Mouse (Mus musculus) thymus, postnatal 4 days (tissue): Measurements from ENCODE around the gene Mad1l1.

Experiments
- DNase-seq: peaks from one replicate; pipeline ENCODE4 v3.0.0; 2021

Mad1l1 gene

GRCm38 (mm10) chr5:140174066-140174465 is 147.3 kb downstream of the Mad1l1 start:
- no peak for DNase-seq

- no peak for DNase-seq
Measured at GRCm38 (mm10) chr5:140173181-140173580, 148.2 kb downstream of the Mad1l1 start.

- no peak for DNase-seq
Measured at GRCm38 (mm10) chr5:140171710-140172109, 149.6 kb downstream of the Mad1l1 start.

- DNase-seq = no peak
Measured at GRCm38 (mm10) chr5:140167531-140167930, 153.8 kb downstream of the Mad1l1 start.

GRCm38 (mm10) chr5:140167080-140167479 is 154.3 kb downstream of the Mad1l1 start:
- DNase-seq = no peak

GRCm38 (mm10) chr5:140163947-140164346 is 157.4 kb downstream of the Mad1l1 start:
- DNase-seq = no peak

- DNase-seq = no peak
Measured at GRCm38 (mm10) chr5:140162071-140162845, 159.1 kb downstream of the Mad1l1 start.

- DNase-seq = no peak
Measured at GRCm38 (mm10) chr5:140159007-140159406, 162.3 kb downstream of the Mad1l1 start.

GRCm38 (mm10) chr5:140157886-140158627 is 163.3 kb downstream of the Mad1l1 start:
- no peak for DNase-seq

GRCm38 (mm10) chr5:140154166-140154565 is 167.2 kb downstream of the Mad1l1 start:
- DNase-seq = no peak

- no peak for DNase-seq
Measured at GRCm38 (mm10) chr5:140151871-140152270, 169.5 kb downstream of the Mad1l1 start.

GRCm38 (mm10) chr5:140151180-140151579 is 170.2 kb downstream of the Mad1l1 start:
- DNase-seq = no peak

- no peak for DNase-seq
Measured at GRCm38 (mm10) chr5:140150694-140151093, 170.7 kb downstream of the Mad1l1 start.

GRCm38 (mm10) chr5:140150136-140150535 is 171.2 kb downstream of the Mad1l1 start:
- DNase-seq = no peak

- DNase-seq = peak; percentile 24
Measured at GRCm38 (mm10) chr5:140149298-140149697, 172.1 kb downstream of the Mad1l1 start.

- DNase-seq = peak; percentile 48
Measured at GRCm38 (mm10) chr5:140143541-140143940, 177.8 kb downstream of the Mad1l1 start.

GRCm38 (mm10) chr5:140141336-140141735 is 180.0 kb downstream of the Mad1l1 start:
- no peak for DNase-seq

GRCm38 (mm10) chr5:140140214-140140613 is 181.1 kb downstream of the Mad1l1 start:
- peak; percentile 84 for DNase-seq

- no peak for DNase-seq
Measured at GRCm38 (mm10) chr5:140135734-140136625, 185.4 kb downstream of the Mad1l1 start.

- DNase-seq = no peak
Measured at GRCm38 (mm10) chr5:140134021-140134420, 187.3 kb downstream of the Mad1l1 start.

- DNase-seq = no peak
Measured at GRCm38 (mm10) chr5:140128414-140128981, 192.9 kb downstream of the Mad1l1 start.

GRCm38 (mm10) chr5:140127981-140128380 is 193.4 kb downstream of the Mad1l1 start:
- DNase-seq = no peak

GRCm38 (mm10) chr5:140124626-140125025 is 196.7 kb downstream of the Mad1l1 start:
- no peak for DNase-seq
